Mouse (Mus musculus) neural tube, embryonic 15.5 days (tissue): ENCODE results near the gene Mrtfa. TPM values are rescaled to one million over a fixed set of nuclear protein-coding genes. Genes with fewer than 3 reads are reported as not detected.

Experiments used
- ATAC-seq: fragments of 200-750 bp; cut with Nextera tagmentation; 2 replicates; pipeline ENCODE4 v1.8.0; 2017; ENCODE audit warnings: mild to moderate bottlenecking, moderate TSS enrichment, moderate library complexity; ENCODE audit not compliant: low FRiP score
- H3K27ac ChIP-seq: fragments of 300-500 bp; sonication (generic); replicated peaks from 2 replicates; pipeline ENCODE4 v1.5.1; 2015; ENCODE audit warnings: mild to moderate bottlenecking, inconsistent platforms
- H3K27me3 ChIP-seq: fragments of 300-500 bp; sonication (generic); replicated peaks from 2 replicates; pipeline ENCODE4 v1.6.1; 2015; ENCODE audit warnings: inconsistent platforms
- H3K36me3 ChIP-seq: fragments of 300-500 bp; sonication (generic); 2 replicates; pipeline ENCODE4 v1.6.1; 2015; ENCODE audit warnings: inconsistent platforms
- H3K4me1 ChIP-seq: fragments of 300-500 bp; sonication (generic); 2 replicates; pipeline ENCODE4 v1.6.1; 2015; ENCODE audit warnings: inconsistent platforms
- H3K4me2 ChIP-seq: fragments of 300-500 bp; sonication (generic); 2 replicates; pipeline ENCODE4 v1.6.1; 2015; ENCODE audit warnings: inconsistent platforms, mild to moderate bottlenecking, moderate library complexity
- H3K4me3 ChIP-seq: fragments of 300-500 bp; sonication (generic); replicated peaks from 2 replicates; pipeline ENCODE4 v1.5.1; 2015; ENCODE audit warnings: mild to moderate bottlenecking, inconsistent platforms
- H3K9ac ChIP-seq: fragments of 300-500 bp; sonication (generic); replicated peaks from 2 replicates; pipeline ENCODE4 v1.6.1; 2015; ENCODE audit warnings: mild to moderate bottlenecking, inconsistent platforms
- H3K9me3 ChIP-seq: fragments of 300-500 bp; sonication (generic); replicated peaks from 2 replicates; pipeline ENCODE4 v1.6.1; 2016; ENCODE audit warnings: inconsistent platforms
- WGBS: fragments of 180-500 bp; shearing (Covaris S2); methylation state at CpG from one replicate; pipeline ENCODE4 v1.1.7; 2015; ENCODE audit warnings: mixed read lengths; 5-methylcytosine and 5-hydroxymethylcytosine counted together
- polyA plus RNA-seq: library from polyadenylated mRNA; unstranded; fragments of >200 nt; fragmentation: Nextera tagmentation; extraction: Ambion mirVana; gene quantifications from 2 replicates; pipeline ENCODE4 v1.2.1, GENCODE M21; 2015

Gene Mrtfa
- polyA plus RNA-seq, result 26.9 and 27.9 TPM in 2 replicates

DNA sequence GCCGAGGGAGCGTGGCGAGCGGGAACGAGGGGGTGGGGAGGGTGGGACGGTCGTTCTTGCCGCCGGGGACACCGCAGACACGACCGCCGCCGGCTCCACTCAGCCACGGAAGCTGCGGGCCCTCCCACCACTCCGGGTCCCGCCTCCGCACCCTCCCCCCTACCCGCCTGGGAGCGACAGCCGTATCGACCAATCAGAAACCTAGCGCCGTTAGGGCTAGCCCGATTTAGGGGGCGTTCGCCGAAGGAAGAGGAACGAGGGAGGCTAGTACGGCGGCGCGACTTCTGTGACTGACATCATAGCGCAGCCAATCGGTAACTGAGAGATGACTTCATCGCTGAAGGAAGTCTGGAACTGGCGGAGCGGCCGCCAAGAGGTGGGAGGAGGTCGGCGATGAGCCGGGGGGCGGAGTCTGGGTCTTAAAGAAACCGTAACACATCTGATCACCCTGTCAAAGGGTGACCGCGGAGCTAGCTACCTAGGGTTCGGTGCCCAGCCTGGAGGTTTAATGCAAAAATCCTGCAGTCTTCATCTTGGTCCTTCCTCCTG is at the start of gene Mrtfa:
Gene Mrtfa, minus strand, starts transcription at position 128 of the 549 bp plus-strand sequence.
- H3K36me3 ChIP-seq, result no peaks in the 10 kb centered on the region
- 0% methylated on average over 46 of the region's 48 CpGs for WGBS
- peak; percentile 99 for ATAC-seq

GRCm38 (mm10) chr15:81239794-81240343 is 49.3 kb upstream of the Mrtfa start:
- Histone ChIP-seq H3K9ac (no peak overlapping the region), H3K9me3 (no peaks in the 10 kb centered on the region), H3K4me1 (peaks cover 16% of the 10 kb centered on the region), H3K27me3 (no peaks in the 10 kb centered on the region; the same call in 1 of the 2 replicates), H3K36me3 (no peaks in the 10 kb centered on the region), H3K4me2 (no peak overlapping the region), H3K4me3 (no peak overlapping the region), H3K27ac (no peak overlapping the region)
- ATAC-seq, result no peak
- WGBS, result 77% methylated on average over 12 of the region's 13 CpGs

More for the DNA sequence above, at the start of gene Mrtfa:
- Histone ChIP-seq H3K4me2 (peak within 1 kb of the TSS; percentile 79), H3K27ac (peak within 1 kb of the TSS; percentile 83), H3K4me1 (peaks cover 30% of the 10 kb centered on the region), H3K9ac (peak within 1 kb of the TSS; percentile 95), H3K9me3 (no peaks in the 10 kb centered on the region), H3K4me3 (peak within 1 kb of the TSS; percentile 98), H3K27me3 (no peaks in the 10 kb centered on the region)

DNA sequence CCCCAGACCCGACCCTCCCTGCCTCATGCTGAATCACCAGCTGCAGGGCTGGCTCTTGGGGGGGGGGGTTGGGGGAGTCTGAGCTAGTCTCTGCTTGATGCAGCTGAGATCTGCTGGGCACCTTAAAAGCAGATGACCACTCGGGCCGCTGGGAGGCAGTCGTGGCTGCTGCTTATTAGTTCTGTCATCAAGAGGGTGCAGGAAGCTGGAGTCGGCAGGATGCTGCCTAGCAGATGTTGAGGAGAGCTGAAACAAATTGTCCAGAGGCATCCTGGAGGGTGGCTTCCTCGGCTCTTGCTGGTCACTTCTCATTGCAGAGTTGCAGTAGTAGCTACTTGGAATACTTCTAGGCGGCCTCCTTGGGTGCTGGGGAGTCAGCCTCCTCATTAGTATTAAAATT is 48.7 kb upstream of the Mrtfa start:
- no peak for ATAC-seq
- WGBS, result 33% methylated on average over 7 of the region's 7 CpGs
- Histone ChIP-seq H3K27ac (no peak overlapping the region), H3K9ac (no peak overlapping the region), H3K4me3 (no peak overlapping the region), H3K4me2 (no peak overlapping the region), H3K4me1 (peaks cover 20% of the 10 kb centered on the region), H3K36me3 (no peaks in the 10 kb centered on the region), H3K9me3 (no peaks in the 10 kb centered on the region), H3K27me3 (no peaks in the 10 kb centered on the region; the same call in 1 of the 2 replicates)

DNA sequence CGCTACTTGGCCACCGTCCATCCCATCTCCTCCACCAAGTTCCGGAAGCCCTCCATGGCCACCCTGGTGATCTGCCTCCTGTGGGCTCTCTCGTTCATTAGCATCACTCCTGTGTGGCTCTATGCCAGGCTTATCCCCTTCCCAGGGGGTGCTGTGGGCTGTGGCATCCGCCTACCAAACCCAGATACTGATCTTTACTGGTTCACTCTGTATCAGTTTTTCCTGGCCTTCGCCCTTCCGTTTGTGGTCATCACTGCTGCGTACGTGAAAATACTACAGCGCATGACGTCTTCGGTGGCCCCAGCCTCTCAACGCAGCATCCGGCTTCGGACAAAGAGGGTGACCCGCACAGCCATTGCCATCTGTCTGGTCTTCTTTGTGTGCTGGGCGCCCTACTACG is 46.9 kb upstream of the Mrtfa start:
- ATAC-seq, result no peak
- H3K4me3 ChIP-seq, result no peak overlapping the region
- H3K9ac ChIP-seq, result no peak overlapping the region
- no peaks in the 10 kb centered on the region for H3K36me3 ChIP-seq
- H3K27me3 ChIP-seq, result peaks cover 3% of the 10 kb centered on the region; the same call in 1 of the 2 replicates
- H3K27ac ChIP-seq, result no peak overlapping the region
- H3K4me2 ChIP-seq, result no peak overlapping the region
- WGBS, result 93% methylated on average over 18 of the region's 18 CpGs
- H3K9me3 ChIP-seq, result no peaks in the 10 kb centered on the region
- H3K4me1 ChIP-seq, result peaks cover 20% of the 10 kb centered on the region

DNA sequence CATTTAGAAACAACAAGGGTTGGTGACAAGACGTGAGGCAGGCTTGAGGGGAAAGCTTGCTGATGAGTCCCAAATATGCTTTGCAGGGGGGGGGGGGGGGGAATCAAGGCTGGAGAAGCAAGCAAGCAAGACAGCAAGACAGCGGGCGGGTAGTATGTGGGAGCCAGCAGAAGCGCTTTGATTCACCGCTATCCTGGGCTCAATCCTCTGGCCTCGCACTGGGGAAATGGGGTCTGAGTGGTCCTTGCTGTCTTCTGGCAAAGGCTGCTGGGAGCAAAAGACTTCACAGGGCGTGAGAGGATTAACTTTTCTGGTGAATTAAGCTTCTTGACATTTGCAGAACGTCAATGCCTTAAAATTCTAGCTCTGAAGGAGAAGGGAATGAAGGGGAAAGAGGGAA is 45.5 kb upstream of the Mrtfa start:
- peak; percentile 54; the same call in 1 of the 2 replicates for ATAC-seq
- H3K36me3 ChIP-seq, result no peaks in the 10 kb centered on the region
- H3K27me3 ChIP-seq, result peaks cover 3% of the 10 kb centered on the region; the same call in 1 of the 2 replicates
- H3K27ac ChIP-seq, result peak overlapping the region; percentile 65
- peak overlapping the region; percentile 56 for H3K9ac ChIP-seq
- H3K4me3 ChIP-seq, result peak overlapping the region; percentile 52
- peaks cover 20% of the 10 kb centered on the region for H3K4me1 ChIP-seq
- peak overlapping the region; percentile 92 for H3K4me2 ChIP-seq
- 2% methylated on average over 8 of the region's 8 CpGs for WGBS
- no peaks in the 10 kb centered on the region for H3K9me3 ChIP-seq

- peaks cover 3% of the 10 kb centered on the region; the same call in 1 of the 2 replicates for H3K27me3 ChIP-seq
- H3K36me3 ChIP-seq, result no peaks in the 10 kb centered on the region
- peak within 1 kb of the TSS; percentile 56 for H3K9ac ChIP-seq
- H3K9me3 ChIP-seq, result no peaks in the 10 kb centered on the region
- peak; percentile 87 for ATAC-seq
- peaks cover 20% of the 10 kb centered on the region for H3K4me1 ChIP-seq
- peak within 1 kb of the TSS; percentile 52 for H3K4me3 ChIP-seq
- peak within 1 kb of the TSS; percentile 65 for H3K27ac ChIP-seq
- peak within 1 kb of the TSS; percentile 92 for H3K4me2 ChIP-seq
- under 1% methylated on average over 25 of the region's 25 CpGs for WGBS
Observed at GRCm38 (mm10) chr15:81235086-81235920, 44.7 kb upstream of the Mrtfa start, which contains the start of gene Mchr1. Gene Mchr1, plus strand, starts transcription at chr15:81235499.

- Histone ChIP-seq H3K27ac (no peak overlapping the region), H3K4me3 (no peak overlapping the region), H3K36me3 (no peaks in the 10 kb centered on the region), H3K9ac (no peak overlapping the region), H3K9me3 (no peaks in the 10 kb centered on the region), H3K27me3 (0 out of 2 replicates have a peak, but pooled peaks cover 3% of the 10 kb centered on the region), H3K4me2 (no peak overlapping the region), H3K4me1 (peaks cover 18% of the 10 kb centered on the region)
- WGBS, result 86% methylated on average over 7 of the region's 7 CpGs
- no peak for ATAC-seq
Observed at GRCm38 (mm10) chr15:81231325-81231724, 40.8 kb upstream of the Mrtfa start.

GRCm38 (mm10) chr15:81229791-81230190 is 39.2 kb upstream of the Mrtfa start:
- Histone ChIP-seq H3K9me3 (no peaks in the 10 kb centered on the region), H3K27me3 (0 out of 2 replicates have a peak, but pooled peaks cover 3% of the 10 kb centered on the region)
- WGBS, result 79% methylated on average over 3 of the region's 3 CpGs

GRCm38 (mm10) chr15:81228258-81228657 is 37.7 kb upstream of the Mrtfa start:
- Histone ChIP-seq H3K4me2 (no peak overlapping the region), H3K36me3 (no peaks in the 10 kb centered on the region), H3K4me1 (no peaks in the 10 kb centered on the region), H3K4me3 (no peak overlapping the region), H3K27me3 (no peaks in the 10 kb centered on the region), H3K9ac (no peak overlapping the region), H3K27ac (no peak overlapping the region), H3K9me3 (no peaks in the 10 kb centered on the region)
- WGBS, result 90% methylated on average over 3 of the region's 3 CpGs
- no peak for ATAC-seq

More at GRCm38 (mm10) chr15:81229791-81230190, 39.2 kb upstream of the Mrtfa start:
- Histone ChIP-seq H3K4me2 (no peak overlapping the region), H3K27ac (no peak overlapping the region), H3K4me1 (peaks cover 3% of the 10 kb centered on the region; the same call in 1 of the 2 replicates), H3K36me3 (no peaks in the 10 kb centered on the region), H3K4me3 (no peak overlapping the region), H3K9ac (no peak overlapping the region)
- ATAC-seq, result no peak

- Histone ChIP-seq H3K4me2 (no peak overlapping the region), H3K4me3 (no peak overlapping the region), H3K27ac (no peak overlapping the region), H3K4me1 (no peaks in the 10 kb centered on the region), H3K9ac (no peak overlapping the region), H3K36me3 (no peaks in the 10 kb centered on the region), H3K9me3 (no peaks in the 10 kb centered on the region), H3K27me3 (no peaks in the 10 kb centered on the region)
- WGBS, result 93% methylated on average over 3 of the region's 3 CpGs
- ATAC-seq, result no peak
Observed at GRCm38 (mm10) chr15:81227275-81227674, 36.7 kb upstream of the Mrtfa start.

GRCm38 (mm10) chr15:81226796-81227195 is 36.2 kb upstream of the Mrtfa start:
- no peak overlapping the region for H3K27ac ChIP-seq
- no peak for ATAC-seq
- no peaks in the 10 kb centered on the region for H3K36me3 ChIP-seq
- no peak overlapping the region for H3K9ac ChIP-seq
- no peaks in the 10 kb centered on the region for H3K27me3 ChIP-seq
- no peaks in the 10 kb centered on the region for H3K9me3 ChIP-seq
- H3K4me3 ChIP-seq, result no peak overlapping the region
- H3K4me1 ChIP-seq, result no peaks in the 10 kb centered on the region
- H3K4me2 ChIP-seq, result no peak overlapping the region
- WGBS, result 55% methylated on average over 4 of the region's 4 CpGs
